Mouse (Mus musculus): ENCODE measurements at regions not wholly inside any gene's neighbourhood (a gene's known extent, or its start where the extent isn't known, plus 50 kb on each side); places are given as distances from the start of the nearest gene placed in this dataset.

- TF ChIP-seq POLR2A (IDR thresholded peaks at IDR 0.05; ENCODE audit: borderline replicate concordance, extremely low read depth, low read depth, low read length): no peak
- TF ChIP-seq CTCF (IDR thresholded peaks at IDR 0.05; ENCODE audit: insufficient read depth, low read length): no peak
Observed at GRCm38 (mm10) chr10:125814191-125814887, 151.6 kb upstream of the Lrig3 start.

All from lung, adult 2 months (tissue).